Mouse (Mus musculus): ENCODE results near the gene Baz1b.

DNA sequence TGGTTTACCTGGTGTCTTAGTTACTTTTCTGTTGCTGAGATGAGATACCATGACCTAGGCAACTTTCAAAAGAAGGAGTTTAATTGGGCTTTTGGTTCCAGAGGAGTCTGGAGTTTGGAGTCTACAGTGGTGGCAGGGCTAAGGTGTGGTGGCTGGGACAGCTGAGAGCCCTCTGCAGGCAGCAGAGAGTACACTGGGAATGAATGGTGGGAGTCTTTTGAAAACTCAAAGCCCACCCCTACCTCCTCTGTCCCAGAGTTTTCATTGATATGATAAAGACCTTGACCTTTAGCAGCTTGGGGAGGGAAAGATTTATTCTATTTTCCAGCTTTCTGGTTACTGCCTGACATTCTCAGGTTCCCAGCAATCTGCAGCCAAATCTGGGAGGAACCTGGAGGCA is 12.0 kb upstream of the Baz1b start:
- TF ChIP-seq CTCF (IDR thresholded peaks at IDR 0.05; ENCODE audit: borderline replicate concordance, insufficient read depth, low read length) (no peak), POLR2A (IDR thresholded peaks at IDR 0.05; ENCODE audit: low read depth, low read length) (no peak)

Data from embryonic fibroblast, embryonic 13.5 days (primary cell).